Mouse (Mus musculus) embryonic facial prominence, embryonic 11.5 days (tissue): ENCODE measurements at regions not wholly inside any gene's neighbourhood (a gene's known extent, or its start where the extent isn't known, plus 50 kb on each side); places are given as distances from the start of the nearest gene placed in this dataset.

ENCODE experiments used
- ATAC-seq: fragments of 200-750 bp; cut with Nextera tagmentation; replicated peaks from 2 replicates; pipeline ENCODE4 v1.8.0; 2017; ENCODE audit warnings: low read depth; ENCODE audit not compliant: insufficient number of reproducible peaks, low FRiP score, low TSS enrichment
- DNase-seq: peaks from one replicate; pipeline ENCODE4 v3.0.0-alpha.2; 2015; ENCODE audit warnings: low spot score
- H3K27ac ChIP-seq: fragments of 300-500 bp; sonication (generic); replicated peaks from 2 replicates; pipeline ENCODE4 v1.5.1; 2014; ENCODE audit warnings: mild to moderate bottlenecking, low read depth, low read length, control low read depth
- H3K27me3 ChIP-seq: fragments of 300-500 bp; sonication (generic); 2 replicates; pipeline ENCODE4 v1.6.1; 2014; ENCODE audit warnings: mild to moderate bottlenecking, low read length, moderate library complexity, mixed read lengths; ENCODE audit not compliant: control insufficient read depth, insufficient read depth
- H3K36me3 ChIP-seq: fragments of 300-500 bp; sonication (generic); replicated peaks from 2 replicates; pipeline ENCODE4 v1.6.1; 2014; ENCODE audit warnings: low read depth, mild to moderate bottlenecking, low read length, moderate library complexity, mixed read lengths; ENCODE audit not compliant: control insufficient read depth, insufficient read depth
- H3K4me1 ChIP-seq: fragments of 300-500 bp; sonication (generic); 2 replicates; pipeline ENCODE4 v1.6.1; 2014; ENCODE audit warnings: low read length, mixed read lengths; ENCODE audit not compliant: control insufficient read depth, insufficient read depth
- H3K4me2 ChIP-seq: fragments of 300-500 bp; sonication (generic); 2 replicates; pipeline ENCODE4 v1.6.1; 2014; ENCODE audit warnings: low read depth, mild to moderate bottlenecking, control low read depth, low read length, moderate library complexity
- H3K4me3 ChIP-seq: fragments of 300-500 bp; sonication (generic); 2 replicates; pipeline ENCODE4 v1.5.1; 2014; ENCODE audit warnings: low read depth, low read length, control low read depth
- H3K9ac ChIP-seq: fragments of 300-500 bp; sonication (generic); replicated peaks from 2 replicates; pipeline ENCODE4 v1.6.1; 2014; ENCODE audit warnings: mild to moderate bottlenecking, control low read depth, low read length
- H3K9me3 ChIP-seq: fragments of 300-500 bp; sonication (generic); replicated peaks from 2 replicates; pipeline ENCODE4 v1.6.1; 2016; ENCODE audit warnings: mild to moderate bottlenecking, low read length, inconsistent platforms, mixed read lengths; ENCODE audit not compliant: control insufficient read depth
- WGBS: fragments of 180-500 bp; shearing (Covaris S2); extraction: QIAGEN DNeasy Blood & Tissue Kit; methylation state at CpG from one replicate; pipeline ENCODE4 v1.1.7; 2014; 5-methylcytosine and 5-hydroxymethylcytosine counted together

DNA sequence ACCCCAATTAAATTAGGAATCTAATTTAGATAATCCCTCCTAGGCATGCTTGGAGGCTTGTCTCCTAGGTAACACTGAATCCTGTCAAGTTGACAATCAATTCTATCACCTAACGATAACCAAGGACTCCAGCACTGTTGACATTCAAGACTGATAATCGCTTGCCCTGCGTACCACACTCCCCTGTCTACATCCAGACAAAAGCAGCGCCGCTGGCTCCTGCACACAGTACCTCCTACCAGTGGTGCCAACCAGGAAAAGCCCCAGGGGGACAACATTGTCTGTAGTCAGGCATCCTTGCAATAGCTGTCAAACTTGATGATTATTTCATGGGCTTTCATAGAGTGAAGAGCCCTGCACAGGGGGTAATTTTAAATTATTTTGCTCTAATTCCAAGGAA is 253.4 kb upstream of the Prok2 start:
- no peak for DNase-seq
- H3K9me3 ChIP-seq, result no peaks in the 10 kb centered on the region
- ATAC-seq, result no peak
- H3K27ac ChIP-seq, result no peak overlapping the region
- H3K4me1 ChIP-seq, result no peaks in the 10 kb centered on the region
- H3K4me2 ChIP-seq, result no peak overlapping the region
- H3K9ac ChIP-seq, result no peak overlapping the region
- H3K27me3 ChIP-seq, result no peaks in the 10 kb centered on the region; the same call in 1 of the 2 replicates
- no peaks in the 10 kb centered on the region for H3K36me3 ChIP-seq
- 60% methylated on average over 5 of the region's 5 CpGs for WGBS
- H3K4me3 ChIP-seq, result no peak overlapping the region

GRCm38 (mm10) chr6:99978164-99978746 is 252.1 kb upstream of the Prok2 start:
- ATAC-seq (no peak; the same call in 1 of the 2 replicates), DNase-seq (no peak)
- H3K9ac ChIP-seq, result no peak overlapping the region
- H3K27ac ChIP-seq, result no peak overlapping the region
- no peaks in the 10 kb centered on the region for H3K9me3 ChIP-seq
- no peaks in the 10 kb centered on the region for H3K4me1 ChIP-seq
- no peak overlapping the region for H3K4me2 ChIP-seq
- no peak overlapping the region for H3K4me3 ChIP-seq
- no peaks in the 10 kb centered on the region for H3K27me3 ChIP-seq
- 63% methylated on average over 6 of the region's 6 CpGs for WGBS
- no peaks in the 10 kb centered on the region for H3K36me3 ChIP-seq

DNA sequence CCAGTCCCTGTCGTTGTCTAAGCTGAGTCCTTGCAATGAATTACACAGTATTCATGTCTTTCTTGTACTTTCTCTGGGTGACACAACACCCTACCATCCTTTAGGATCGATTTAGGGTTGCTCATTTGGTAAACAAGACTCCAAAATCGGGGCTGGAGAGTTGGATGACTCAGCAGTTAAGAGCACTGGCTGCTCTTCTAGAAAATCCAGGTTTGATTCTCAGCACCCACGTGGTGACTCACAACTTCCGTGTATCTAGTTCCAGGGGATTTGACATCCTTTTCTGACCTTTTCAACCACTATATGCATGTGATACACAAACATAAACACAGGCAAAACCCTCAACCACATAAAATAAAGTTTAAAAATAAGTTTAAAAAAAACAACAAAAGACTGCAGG is 250.0 kb upstream of the Prok2 start:
- no peak overlapping the region for H3K9ac ChIP-seq
- ATAC-seq, result no peak
- WGBS, result 73% methylated on average over 5 of the region's 5 CpGs

GRCm38 (mm10) chr6:99975486-99975885 is 249.3 kb upstream of the Prok2 start:
- no peak overlapping the region for H3K27ac ChIP-seq
- H3K4me2 ChIP-seq, result no peak overlapping the region
- no peaks in the 10 kb centered on the region for H3K27me3 ChIP-seq
- ATAC-seq (no peak), DNase-seq (no peak)
- H3K4me1 ChIP-seq, result 0 out of 2 replicates have a peak, but pooled peaks cover 3% of the 10 kb centered on the region
- no peaks in the 10 kb centered on the region for H3K9me3 ChIP-seq
- H3K36me3 ChIP-seq, result no peaks in the 10 kb centered on the region
- H3K4me3 ChIP-seq, result no peak overlapping the region
- H3K9ac ChIP-seq, result no peak overlapping the region
- 94% methylated on average over 7 of the region's 7 CpGs for WGBS

More for the DNA sequence above, 250.0 kb upstream of the Prok2 start:
- Histone ChIP-seq H3K9me3 (no peaks in the 10 kb centered on the region), H3K4me2 (no peak overlapping the region), H3K27me3 (no peaks in the 10 kb centered on the region), H3K4me3 (no peak overlapping the region), H3K4me1 (0 out of 2 replicates have a peak, but pooled peaks cover 3% of the 10 kb centered on the region), H3K27ac (no peak overlapping the region), H3K36me3 (no peaks in the 10 kb centered on the region)
- DNase-seq, result no peak

GRCm38 (mm10) chr6:99974464-99974863 is 248.3 kb upstream of the Prok2 start:
- Histone ChIP-seq H3K4me2 (no peak overlapping the region), H3K4me3 (no peak overlapping the region), H3K36me3 (no peaks in the 10 kb centered on the region), H3K27ac (no peak overlapping the region), H3K9me3 (no peaks in the 10 kb centered on the region), H3K27me3 (no peaks in the 10 kb centered on the region), H3K9ac (no peak overlapping the region), H3K4me1 (0 out of 2 replicates have a peak, but pooled peaks cover 3% of the 10 kb centered on the region)
- no peak for DNase-seq
- WGBS, result 79% methylated on average over 4 of the region's 4 CpGs
- no peak for ATAC-seq

GRCm38 (mm10) chr6:99971376-99971775 is 245.2 kb upstream of the Prok2 start:
- DNase-seq, result no peak
- H3K4me1 ChIP-seq, result 0 out of 2 replicates have a peak, but pooled peaks cover 3% of the 10 kb centered on the region
- H3K9me3 ChIP-seq, result no peaks in the 10 kb centered on the region
- H3K27ac ChIP-seq, result no peak overlapping the region
- no peaks in the 10 kb centered on the region for H3K36me3 ChIP-seq
- H3K4me2 ChIP-seq, result no peak overlapping the region
- H3K4me3 ChIP-seq, result no peak overlapping the region
- 48% methylated on average over 9 of the region's 9 CpGs for WGBS
- ATAC-seq, result no peak
- no peaks in the 10 kb centered on the region for H3K27me3 ChIP-seq
- H3K9ac ChIP-seq, result no peak overlapping the region

GRCm38 (mm10) chr6:99968889-99969288 is 242.7 kb upstream of the Prok2 start:
- H3K4me1 ChIP-seq, result 0 out of 2 replicates have a peak, but pooled peaks cover 3% of the 10 kb centered on the region

GRCm38 (mm10) chr6:99967465-99967864 is 241.3 kb upstream of the Prok2 start:
- DNase-seq, result no peak
- H3K4me1 ChIP-seq, result 0 out of 2 replicates have a peak, but pooled peaks cover 3% of the 10 kb centered on the region
- no peaks in the 10 kb centered on the region for H3K9me3 ChIP-seq
- H3K4me2 ChIP-seq, result no peak overlapping the region
- 85% methylated on average over 6 of the region's 6 CpGs for WGBS
- H3K27ac ChIP-seq, result no peak overlapping the region
- ATAC-seq, result no peak
- H3K27me3 ChIP-seq, result no peaks in the 10 kb centered on the region
- H3K9ac ChIP-seq, result no peak overlapping the region
- no peak overlapping the region for H3K4me3 ChIP-seq
- H3K36me3 ChIP-seq, result no peaks in the 10 kb centered on the region

More at GRCm38 (mm10) chr6:99968889-99969288, 242.7 kb upstream of the Prok2 start:
- Histone ChIP-seq H3K27ac (no peak overlapping the region), H3K4me2 (no peak overlapping the region), H3K36me3 (no peaks in the 10 kb centered on the region), H3K9ac (no peak overlapping the region), H3K4me3 (no peak overlapping the region), H3K27me3 (no peaks in the 10 kb centered on the region), H3K9me3 (no peaks in the 10 kb centered on the region)
- no peak for ATAC-seq
- no peak for DNase-seq
- WGBS, result 76% methylated on average over 5 of the region's 5 CpGs
